Mouse (Mus musculus): ENCODE measurements around the gene Plch2. TPM values are rescaled to one million over a fixed set of nuclear protein-coding genes. Genes with fewer than 3 reads are reported as not detected.
A peak's percentile ranks its signal among the peaks of the same experiment; 100 is the strongest.

Plch2 gene
- polyA plus RNA-seq, 1 experiment from 2014 or later: 18.7 TPM

DNA sequence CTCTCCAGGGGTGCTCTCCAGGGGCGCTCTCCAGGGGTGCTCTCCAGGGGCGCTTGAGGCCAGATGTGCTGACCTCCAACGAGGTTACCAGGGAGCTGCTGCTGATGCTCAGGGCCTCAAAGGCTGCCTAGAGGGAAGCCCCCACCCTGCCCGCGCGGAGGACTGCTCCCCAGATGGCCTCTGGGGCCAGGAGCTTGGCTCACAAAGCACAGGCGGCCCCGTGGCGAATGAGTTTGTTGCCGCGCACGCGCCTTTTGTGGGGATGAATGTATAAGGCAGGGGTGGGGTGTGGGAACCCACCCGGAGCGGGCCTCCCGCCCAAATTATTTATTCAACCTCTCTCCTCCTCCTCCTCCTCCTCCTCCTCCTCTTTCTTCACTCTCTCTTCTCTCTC, 107.0 kb downstream of the Plch2 start:
- H3K36me3 ChIP-seq: no peaks in the 10 kb centered on the region
- H3K4me2 ChIP-seq: peak overlapping the region; percentile 42
- 0 out of 2 replicates have a peak overlapping the region, but pooled peaks have one; percentile 69 for H3K27ac ChIP-seq (replicated peaks)
- H3K9ac ChIP-seq (replicated peaks): no peak overlapping the region
- H3K4me3 ChIP-seq (replicated peaks): no peak overlapping the region
- no peaks in the 10 kb centered on the region; the same call in 1 of the 2 replicates for H3K27me3 ChIP-seq (replicated peaks)
- no peak for ATAC-seq (ENCODE audit: low FRiP score)
- 3% methylated on average over 16 of the region's 16 CpGs for WGBS
- H3K4me1 ChIP-seq: peaks cover 30% of the 10 kb centered on the region
- H3K9me3 ChIP-seq (replicated peaks): no peaks in the 10 kb centered on the region

DNA sequence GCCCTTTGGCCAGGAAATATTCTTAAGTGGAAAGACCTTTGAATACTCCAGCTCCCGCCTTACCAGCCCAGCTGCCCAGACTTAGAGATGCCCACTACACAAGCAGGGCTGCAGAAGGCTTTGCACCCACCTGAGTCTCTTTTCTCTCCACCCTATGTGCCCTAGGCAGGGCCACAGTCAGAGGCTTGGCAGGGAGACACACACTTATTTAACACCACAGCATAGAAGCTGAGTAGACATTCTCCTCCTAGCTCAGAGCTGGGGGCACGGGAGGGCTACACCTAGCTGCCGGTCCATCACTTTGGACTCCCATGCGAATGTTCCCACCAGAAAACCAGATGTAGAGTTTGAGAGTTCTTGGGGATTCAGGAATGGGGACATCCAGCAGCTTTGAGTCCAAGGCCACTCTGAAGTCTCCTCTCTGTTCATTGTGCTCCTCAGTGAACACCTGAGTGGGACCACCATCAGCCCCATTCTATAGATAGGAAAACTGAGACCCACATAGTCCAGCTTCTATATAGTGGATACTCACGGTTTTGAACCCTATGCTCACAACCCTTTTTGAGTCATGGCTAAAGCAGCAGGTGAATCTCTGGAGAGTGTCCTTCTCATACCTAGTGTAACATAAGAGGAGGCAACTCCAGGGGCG, 107.5 kb downstream of the Plch2 start:
- Histone ChIP-seq H3K27ac (replicated peaks) (peak overlapping the region; percentile 69), H3K4me1 (peaks cover 32% of the 10 kb centered on the region)

DNA sequence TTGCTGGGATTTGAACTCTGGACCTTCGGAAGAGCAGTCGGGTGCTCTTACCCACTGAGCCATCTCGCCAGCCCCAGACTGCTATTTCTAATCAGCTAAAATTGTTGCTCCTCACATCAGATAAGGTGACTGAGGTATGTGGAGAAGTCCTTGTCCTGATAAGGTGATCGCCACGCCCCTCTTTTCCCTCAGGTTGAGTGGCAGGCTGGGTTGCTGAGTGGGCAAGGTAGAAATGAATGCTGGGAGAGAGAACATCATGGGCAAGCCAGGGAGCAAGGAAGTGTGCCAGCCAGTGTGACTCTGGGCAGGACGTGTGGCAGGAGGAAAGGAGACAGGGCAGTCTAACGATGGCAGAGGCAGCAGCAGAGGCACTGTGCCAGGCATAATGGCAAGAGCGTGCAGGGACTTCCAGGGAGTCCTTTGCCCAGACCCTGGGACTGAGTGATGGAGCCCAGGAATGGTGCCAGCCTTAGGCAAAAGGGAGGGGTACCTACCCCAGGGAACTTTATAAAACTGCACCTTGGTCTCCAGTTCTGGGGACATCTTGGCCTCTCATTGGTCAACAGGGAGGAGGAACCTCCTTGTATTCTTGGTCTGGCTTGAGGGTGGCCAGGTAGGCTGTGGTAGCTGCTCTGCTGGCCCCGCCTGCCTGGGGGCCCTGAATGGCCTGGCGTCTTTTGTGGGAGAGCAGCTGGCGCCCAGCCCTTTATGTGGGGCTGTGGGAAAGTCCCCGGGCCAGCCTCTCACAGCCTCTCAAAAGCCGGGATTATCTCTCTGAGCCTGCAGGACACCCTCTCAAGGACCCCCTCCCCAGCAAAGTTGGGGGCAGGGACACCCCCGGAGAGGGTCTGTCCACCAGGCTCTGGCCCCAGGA, 108.3 kb downstream of the Plch2 start:
- Histone ChIP-seq H3K4me3 (replicated peaks) (no peak overlapping the region), H3K27ac (replicated peaks) (peak overlapping the region; percentile 69), H3K36me3 (no peaks in the 10 kb centered on the region), H3K27me3 (replicated peaks) (no peaks in the 10 kb centered on the region; the same call in 1 of the 2 replicates), H3K4me2 (peak overlapping the region; percentile 9; the same call in 1 of the 2 replicates), H3K4me1 (peaks cover 35% of the 10 kb centered on the region), H3K9ac (replicated peaks) (no peak overlapping the region), H3K9me3 (replicated peaks) (no peaks in the 10 kb centered on the region)
- ATAC-seq (ENCODE audit: low FRiP score): peak; percentile 58
- WGBS: 33% methylated on average over 14 of the region's 14 CpGs

More for the DNA sequence above, 107.5 kb downstream of the Plch2 start:
- Histone ChIP-seq H3K27me3 (replicated peaks) (no peaks in the 10 kb centered on the region; the same call in 1 of the 2 replicates), H3K4me2 (peak overlapping the region; percentile 42), H3K36me3 (no peaks in the 10 kb centered on the region), H3K4me3 (replicated peaks) (no peak overlapping the region), H3K9me3 (replicated peaks) (no peaks in the 10 kb centered on the region), H3K9ac (replicated peaks) (no peak overlapping the region)
- 42% methylated on average over 6 of the region's 6 CpGs for WGBS
- ATAC-seq (ENCODE audit: low FRiP score): no peak

DNA sequence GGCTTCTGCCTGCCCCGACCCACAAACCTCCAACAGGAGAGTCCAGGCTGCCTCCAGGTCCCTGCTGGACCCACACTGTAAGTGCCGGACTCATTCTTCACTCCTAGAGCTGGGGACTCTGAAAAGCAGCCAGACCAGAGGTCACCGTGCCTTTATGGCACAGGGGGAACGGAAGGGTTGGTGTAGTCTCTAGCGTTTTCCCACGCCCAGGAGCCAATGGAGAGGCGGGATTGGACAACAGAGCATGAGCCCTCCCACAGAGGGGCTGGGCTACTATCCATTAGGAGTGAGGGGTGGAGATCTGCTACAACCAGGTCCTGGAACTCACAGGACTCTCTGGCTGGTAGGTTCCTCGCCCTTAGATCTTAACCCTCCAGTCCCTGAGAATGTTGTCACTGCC, 110.3 kb downstream of the Plch2 start:
- no peaks in the 10 kb centered on the region for H3K36me3 ChIP-seq
- H3K4me1 ChIP-seq: peaks cover 26% of the 10 kb centered on the region
- H3K27ac ChIP-seq (replicated peaks): peak overlapping the region; percentile 52
- peak overlapping the region; percentile 39 for H3K9ac ChIP-seq (replicated peaks)
- peak; percentile 86 for ATAC-seq (ENCODE audit: low FRiP score)
- peak overlapping the region; percentile 58 for H3K4me2 ChIP-seq
- WGBS: 2% methylated on average over 8 of the region's 8 CpGs
- H3K27me3 ChIP-seq (replicated peaks): no peaks in the 10 kb centered on the region; the same call in 1 of the 2 replicates
- no peaks in the 10 kb centered on the region for H3K9me3 ChIP-seq (replicated peaks)
- H3K4me3 ChIP-seq (replicated peaks): peak overlapping the region; percentile 31

DNA sequence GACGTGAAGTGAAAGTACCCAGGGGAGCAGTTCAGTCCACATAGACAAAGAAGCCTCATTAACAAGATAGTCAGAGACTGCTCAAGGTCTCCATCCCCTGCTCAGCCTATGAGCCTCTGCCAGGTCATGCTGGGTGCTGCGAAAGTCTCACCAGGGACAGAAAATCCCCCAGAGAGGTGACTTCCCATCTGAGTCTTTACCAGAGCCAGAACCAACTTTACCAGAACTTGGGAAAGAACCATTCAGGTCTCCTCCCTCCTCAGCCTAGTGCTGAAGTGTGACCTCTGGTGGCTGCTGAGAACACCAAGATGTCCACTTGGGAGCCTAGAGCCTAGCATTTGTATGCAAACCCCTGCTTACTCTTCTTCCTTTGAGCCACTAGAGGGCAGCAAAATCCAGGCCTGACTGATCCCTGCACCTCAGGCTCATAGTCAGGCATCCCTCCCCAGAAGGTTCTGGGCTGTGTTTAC, 112.4 kb downstream of the Plch2 start:
- Histone ChIP-seq H3K9me3 (replicated peaks) (no peaks in the 10 kb centered on the region), H3K27ac (replicated peaks) (no peak overlapping the region), H3K4me2 (no peak overlapping the region), H3K9ac (replicated peaks) (no peak overlapping the region), H3K36me3 (no peaks in the 10 kb centered on the region), H3K27me3 (replicated peaks) (no peaks in the 10 kb centered on the region), H3K4me1 (peaks cover 22% of the 10 kb centered on the region), H3K4me3 (replicated peaks) (no peak overlapping the region)
- peak; percentile 52; the same call in 1 of the 2 replicates for ATAC-seq (ENCODE audit: low FRiP score)
- WGBS: 20% methylated on average over 2 of the region's 2 CpGs

DNA sequence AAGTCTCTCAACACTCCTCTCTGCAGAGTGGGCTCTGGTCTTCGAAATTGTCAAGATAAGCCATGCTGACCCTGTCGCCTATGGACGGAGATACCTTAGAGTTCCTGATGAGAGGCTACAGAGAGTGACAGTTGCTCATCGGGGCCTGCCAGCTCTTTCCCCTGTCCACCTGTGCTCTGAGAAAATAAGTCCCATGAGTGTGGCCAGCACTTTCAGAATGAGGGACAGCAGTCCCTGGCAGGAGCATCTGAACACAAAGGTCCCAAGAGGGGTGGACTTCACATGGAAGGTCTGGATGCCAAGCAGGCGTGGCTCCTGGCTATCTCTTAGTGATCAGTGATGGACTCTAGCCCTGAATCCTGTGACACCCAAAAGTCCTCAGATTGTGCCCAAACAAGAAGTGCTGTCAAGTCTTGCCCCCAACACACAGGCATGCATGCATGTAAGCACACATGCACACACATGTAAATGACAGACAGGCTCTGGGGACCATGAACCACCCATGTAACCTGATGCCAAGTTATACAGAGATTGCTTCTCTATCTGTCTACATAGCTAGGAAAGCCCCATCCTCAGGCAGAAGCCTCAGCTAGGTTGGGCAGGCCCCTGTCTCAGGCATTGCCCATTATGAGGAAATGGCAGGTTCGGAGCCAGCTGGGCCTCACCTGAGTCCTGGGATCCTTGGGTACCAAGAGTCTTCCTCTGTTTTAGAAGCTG, 113.1 kb downstream of the Plch2 start:
- no peak overlapping the region for H3K4me3 ChIP-seq (replicated peaks)
- no peak overlapping the region for H3K9ac ChIP-seq (replicated peaks)
- no peaks in the 10 kb centered on the region for H3K36me3 ChIP-seq
- no peaks in the 10 kb centered on the region for H3K9me3 ChIP-seq (replicated peaks)
- H3K4me1 ChIP-seq: peaks cover 22% of the 10 kb centered on the region
- no peaks in the 10 kb centered on the region for H3K27me3 ChIP-seq (replicated peaks)
- H3K4me2 ChIP-seq: no peak overlapping the region
- no peak for ATAC-seq (ENCODE audit: low FRiP score)
- no peak overlapping the region for H3K27ac ChIP-seq (replicated peaks)
- 90% methylated on average over 6 of the region's 6 CpGs for WGBS

DNA sequence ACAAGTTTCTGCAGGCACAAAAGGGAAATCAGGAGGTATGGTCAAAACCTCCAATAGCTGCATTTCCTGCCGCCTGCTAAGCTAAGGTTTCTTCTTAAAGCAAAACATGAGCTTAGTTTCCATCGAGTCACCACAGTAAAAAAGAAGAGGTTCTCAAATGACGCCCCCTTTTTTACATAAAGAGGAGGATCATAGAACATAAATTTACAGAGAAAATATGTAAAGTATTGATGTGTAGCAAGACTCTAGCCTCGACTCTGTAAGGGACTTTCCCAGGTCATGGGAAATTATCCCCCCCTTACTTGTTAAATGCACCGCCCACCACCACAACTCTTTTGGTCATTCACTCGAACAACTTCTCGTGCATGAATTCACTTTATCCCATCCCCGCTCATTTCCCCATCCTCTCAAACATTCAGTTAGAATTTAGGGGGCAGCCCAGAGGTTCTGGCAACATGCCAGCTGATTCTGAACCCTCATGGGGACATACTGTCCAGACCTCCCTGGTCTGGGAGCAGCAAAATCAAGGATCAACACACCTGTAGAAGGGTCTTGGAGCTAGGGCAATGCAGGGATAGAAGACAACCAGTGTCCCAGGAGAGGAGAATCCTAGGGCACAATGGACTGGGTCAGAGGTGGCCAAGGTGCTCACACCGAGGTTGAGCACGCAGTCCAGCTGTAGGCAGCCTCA, 113.8 kb downstream of the Plch2 start:
- H3K9ac ChIP-seq (replicated peaks): no peak overlapping the region

DNA sequence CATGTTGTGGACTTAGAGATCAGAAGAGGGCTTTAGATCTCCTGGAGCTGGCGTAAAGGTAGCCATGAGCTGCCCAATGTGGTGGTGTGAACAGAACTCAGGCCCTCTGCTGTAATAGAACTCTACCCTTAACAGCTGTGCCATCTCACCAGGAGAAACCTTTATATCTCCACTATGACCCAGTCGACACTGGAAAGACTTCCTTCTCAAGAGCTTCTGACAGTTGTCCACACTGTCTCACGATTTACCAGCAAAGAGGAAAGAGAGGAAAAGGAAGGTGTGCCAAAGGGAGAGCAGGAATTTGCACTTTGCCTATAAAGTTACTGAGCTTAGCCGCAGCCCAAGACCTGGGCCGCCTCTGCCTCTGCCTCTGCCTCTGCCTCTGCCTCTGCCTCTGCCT, 114.8 kb downstream of the Plch2 start:
- no peaks in the 10 kb centered on the region for H3K27me3 ChIP-seq (replicated peaks)
- 93% methylated on average over 5 of the region's 5 CpGs for WGBS
- peaks cover 22% of the 10 kb centered on the region for H3K4me1 ChIP-seq
- H3K9me3 ChIP-seq (replicated peaks): no peaks in the 10 kb centered on the region
- no peak overlapping the region for H3K4me2 ChIP-seq
- no peak overlapping the region for H3K27ac ChIP-seq (replicated peaks)
- H3K9ac ChIP-seq (replicated peaks): no peak overlapping the region
- ATAC-seq (ENCODE audit: low FRiP score): no peak
- H3K36me3 ChIP-seq: no peaks in the 10 kb centered on the region
- no peak overlapping the region for H3K4me3 ChIP-seq (replicated peaks)

More for the DNA sequence above, 113.8 kb downstream of the Plch2 start:
- no peak overlapping the region for H3K27ac ChIP-seq (replicated peaks)
- WGBS: 88% methylated on average over 10 of the region's 10 CpGs
- peaks cover 22% of the 10 kb centered on the region for H3K4me1 ChIP-seq
- H3K9me3 ChIP-seq (replicated peaks): no peaks in the 10 kb centered on the region
- H3K27me3 ChIP-seq (replicated peaks): no peaks in the 10 kb centered on the region
- H3K4me3 ChIP-seq (replicated peaks): no peak overlapping the region
- no peak overlapping the region for H3K4me2 ChIP-seq
- no peak for ATAC-seq (ENCODE audit: low FRiP score)
- H3K36me3 ChIP-seq: no peaks in the 10 kb centered on the region

DNA sequence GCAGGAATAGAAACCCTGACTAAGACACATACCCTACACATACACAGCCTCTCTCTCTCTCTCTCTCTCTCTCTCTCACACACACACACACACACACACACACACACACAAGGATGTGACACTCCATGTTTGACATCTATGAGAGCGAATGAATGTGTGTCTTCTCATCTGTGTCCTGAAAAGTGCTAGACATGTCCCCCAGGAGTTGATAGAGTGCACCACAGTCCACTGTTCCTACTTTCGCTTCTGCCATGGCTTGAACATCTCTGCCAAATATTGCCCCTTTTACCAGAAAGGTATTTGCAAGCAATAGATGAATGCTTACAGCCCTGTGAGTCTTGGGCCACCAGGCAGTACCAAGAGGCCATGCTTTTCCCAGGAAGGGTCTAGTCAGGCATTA, 116.4 kb downstream of the Plch2 start:
- ATAC-seq (ENCODE audit: low FRiP score): no peak
- H3K4me2 ChIP-seq: no peak overlapping the region
- no peak overlapping the region for H3K4me3 ChIP-seq (replicated peaks)
- WGBS: 87% methylated on average over 2 of the region's 2 CpGs
- H3K36me3 ChIP-seq: no peaks in the 10 kb centered on the region
- no peaks in the 10 kb centered on the region for H3K27me3 ChIP-seq (replicated peaks)
- H3K4me1 ChIP-seq: peaks cover 7% of the 10 kb centered on the region; the same call in 1 of the 2 replicates
- no peak overlapping the region for H3K9ac ChIP-seq (replicated peaks)
- no peaks in the 10 kb centered on the region for H3K9me3 ChIP-seq (replicated peaks)
- no peak overlapping the region for H3K27ac ChIP-seq (replicated peaks)

DNA sequence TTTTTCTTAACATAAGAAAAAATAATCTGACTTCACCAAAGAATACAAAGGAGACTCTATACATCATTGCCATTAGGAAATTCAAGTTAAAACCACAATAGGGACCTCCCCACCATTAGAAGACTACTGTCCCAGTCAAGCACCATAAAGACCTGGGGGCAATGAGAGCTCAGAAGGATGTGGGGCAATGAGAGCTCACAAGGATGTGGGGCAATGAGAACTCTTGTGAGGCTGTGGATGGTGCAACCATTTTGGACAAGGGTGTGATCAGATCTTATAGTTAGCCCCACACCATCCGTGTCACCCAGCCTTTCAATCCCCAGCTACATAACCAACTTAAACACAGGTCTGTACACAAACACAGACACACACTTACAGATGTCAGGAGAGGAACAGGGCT, 118.8 kb downstream of the Plch2 start:
- Histone ChIP-seq H3K27ac (replicated peaks) (no peak overlapping the region), H3K9ac (replicated peaks) (no peak overlapping the region), H3K36me3 (no peaks in the 10 kb centered on the region), H3K4me1 (no peaks in the 10 kb centered on the region; the same call in 1 of the 2 replicates), H3K4me3 (replicated peaks) (no peak overlapping the region), H3K9me3 (replicated peaks) (no peaks in the 10 kb centered on the region), H3K4me2 (no peak overlapping the region), H3K27me3 (replicated peaks) (no peaks in the 10 kb centered on the region)
- no peak for ATAC-seq (ENCODE audit: low FRiP score)
- 87% methylated on average over 1 of the region's 1 CpGs for WGBS
